Mouse (Mus musculus) embryonic fibroblast, embryonic 13.5 days (primary cell): ENCODE measurements at regions not wholly inside any gene's neighbourhood (a gene's known extent, or its start where the extent isn't known, plus 50 kb on each side); places are given as distances from the start of the nearest gene placed in this dataset.

ENCODE experiments used
- CTCF ChIP-seq: IDR thresholded peaks from 2 replicates; pipeline ENCODE4 v1.5.1; 2011; ENCODE audit warnings: mild to moderate bottlenecking, control low read depth, low read length, moderate library complexity, borderline replicate concordance; ENCODE audit not compliant: insufficient read depth
- POLR2A ChIP-seq: IDR thresholded peaks from 2 replicates; pipeline ENCODE4 v1.6.1; 2011; ENCODE audit warnings: low read depth, mild to moderate bottlenecking, control low read depth, low read length, moderate library complexity

DNA sequence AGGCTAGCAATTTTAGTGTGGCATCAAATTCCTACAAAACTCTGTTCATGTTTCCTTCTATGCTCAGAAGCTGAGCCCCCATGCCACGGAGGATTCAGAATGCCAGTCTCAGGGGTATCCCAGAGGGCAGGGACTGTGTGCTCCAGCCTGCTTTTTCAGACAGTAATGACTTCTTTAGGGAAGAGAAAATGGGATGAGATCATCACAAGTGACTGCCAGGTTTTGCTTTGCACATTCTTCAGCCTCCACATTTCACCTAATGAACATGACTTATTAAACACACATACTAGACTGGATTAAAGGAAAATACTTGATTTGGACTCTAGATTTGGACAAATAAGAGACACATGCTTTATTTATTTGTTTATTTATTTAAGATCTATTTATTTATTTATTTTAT, 82.5 kb downstream of the Nxnl2 start:
- TF ChIP-seq CTCF (no peak), POLR2A (no peak)
